In the genomic region with DNA sequence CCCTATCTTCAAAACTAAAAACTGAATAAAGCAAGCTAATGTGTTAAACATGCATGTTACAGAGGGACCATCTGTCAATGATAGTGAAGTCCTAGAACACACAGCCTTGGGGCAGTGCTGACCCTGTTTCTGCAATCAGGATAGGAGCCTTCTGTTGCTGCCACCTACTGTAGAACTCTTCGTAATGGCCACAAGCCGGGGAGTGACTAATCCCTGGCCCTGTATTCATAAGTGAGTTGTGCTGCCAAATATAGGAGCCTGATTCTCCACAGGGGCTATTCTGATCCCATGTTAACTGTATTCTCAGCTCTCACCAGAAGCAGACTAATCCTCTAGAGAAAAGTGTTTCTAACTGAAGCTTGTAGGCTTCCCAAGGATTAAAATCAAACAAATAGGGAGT, we compare ENCODE assay signal across 12 mouse cellular contexts. TPM values are rescaled to one million over a fixed set of nuclear protein-coding genes. Genes with fewer than 3 reads are reported as not detected.
DNase-seq lines count a peak whose midpoint lies in the region; ATAC-seq and TF ChIP-seq lines count a peak whose summit lies in the region.
"Had no signal": no experiment of that assay in that cellular context is flagged by ENCODE, and none has a peak within 500 bp of the region (broad histone marks: within the 10 kb centered on the region; RNA-seq: fewer than 3 reads in every experiment).

No protein-coding gene starts in this region.

- peak; percentile 31 for DNase-seq in hindbrain, postnatal 0 days (ENCODE audit: low spot score)
- no peak for DNase-seq in hindbrain, embryonic 10.5 days (ENCODE audit: low spot score)
- no peak for DNase-seq in Patski (ENCODE audit: low read depth, low spot score)
- DNase-seq in cerebellum, adult 11 months, result peak; percentile 54
- peak; percentile 27 for DNase-seq in heart, postnatal 4 days
- no peak for DNase-seq in spleen, postnatal 4 days (ENCODE audit: low spot score in 2 of 2)
- DNase-seq in ovary, postnatal 14 days (ENCODE audit: low spot score), result no peak
- DNase-seq: embryo, embryonic 11 days had no signal

- CTCF ChIA-PET in Patski (lab: Charles Lee), result interaction anchor here (1.6 kb wide), 1 partner anchor 81 kb away, joined by 3 read pairs; no protein-coding TSS in a partner anchor

- H3K4me1 ChIP-seq in hindbrain, postnatal 0 days (ENCODE audit: insufficient read depth, low read length), result no peaks in the 10 kb centered on the region
- H3K4me1 ChIP-seq in hindbrain, embryonic 10.5 days (replicated peaks), result no peaks in the 10 kb centered on the region
- H3K4me1 ChIP-seq: hindbrain, embryonic 15.5 days; stomach, embryonic 15.5 days had no signal

- in situ Hi-C loops in Patski (cut with MboI; ENCODE audit: low pct_unique_long_range_greater_than_20kb), result no loop called here

- no peaks in the 10 kb centered on the region for H3K9me3 ChIP-seq in hindbrain, postnatal 0 days (ENCODE audit: low read length)
- H3K9me3 ChIP-seq in hindbrain, embryonic 10.5 days, result no peaks in the 10 kb centered on the region
- H3K9me3 ChIP-seq: hindbrain, embryonic 15.5 days; stomach, embryonic 15.5 days had no signal

- H3K27ac ChIP-seq in hindbrain, postnatal 0 days, result no peak overlapping the region
- no peak overlapping the region for H3K27ac ChIP-seq in hindbrain, embryonic 10.5 days
- H3K27ac ChIP-seq: hindbrain, embryonic 15.5 days; liver, embryonic 14.5 days; stomach, embryonic 15.5 days had no signal

- POLR2A ChIA-PET in Patski (lab: Charles Lee), result interaction anchor here (1.1 kb wide), 1 partner anchor 9 kb away, joined by 5 read pairs; a partner anchor contains a TSS

- peaks cover 5% of the 10 kb centered on the region; the same call in 1 of the 2 replicates for H3K36me3 ChIP-seq in hindbrain, postnatal 0 days (ENCODE audit: insufficient read depth, low read length)
- peaks cover 56% of the 10 kb centered on the region for H3K36me3 ChIP-seq in hindbrain, embryonic 10.5 days

- H3K4me3 ChIP-seq in hindbrain, postnatal 0 days (ENCODE audit: low read length), result no peak overlapping the region
- H3K4me3 ChIP-seq in hindbrain, embryonic 10.5 days, result no peak overlapping the region
- H3K4me3 ChIP-seq: hindbrain, embryonic 15.5 days; stomach, embryonic 15.5 days had no signal

- no peak overlapping the region for H3K9ac ChIP-seq in hindbrain, postnatal 0 days (replicated peaks; ENCODE audit: low read length)
- H3K9ac ChIP-seq: hindbrain, embryonic 15.5 days; liver, embryonic 14.5 days; stomach, embryonic 15.5 days had no signal

- TF ChIP-seq CTCF in hindbrain, postnatal 0 days (IDR thresholded peaks at IDR 0.05; ENCODE audit: low read depth), result peak; percentile 32
- TF ChIP-seq CTCF in Patski (IDR thresholded peaks at IDR 0.05), result peak; percentile 34

- no peak overlapping the region for H3K4me2 ChIP-seq in hindbrain, postnatal 0 days (ENCODE audit: low read depth, low read length)
- H3K4me2 ChIP-seq: hindbrain, embryonic 15.5 days; stomach, embryonic 15.5 days had no signal

- no peaks in the 10 kb centered on the region for H3K27me3 ChIP-seq in hindbrain, postnatal 0 days (ENCODE audit: insufficient read depth, low read length)
- no peaks in the 10 kb centered on the region for H3K27me3 ChIP-seq in hindbrain, embryonic 10.5 days (ENCODE audit: insufficient read depth, poor library complexity, severe bottlenecking)
- no peaks in the 10 kb centered on the region for H3K27me3 ChIP-seq in Patski
- H3K27me3 ChIP-seq: hindbrain, embryonic 15.5 days; stomach, embryonic 15.5 days had no signal

- ATAC-seq in hindbrain, postnatal 0 days, result no peak
- no peak for ATAC-seq in Patski
- no peak for ATAC-seq in erythroid progenitor cell, adult 5-6 weeks (replicated peaks; ENCODE audit: low FRiP score, poor library complexity, severe bottlenecking)

- WGBS in hindbrain, postnatal 0 days, result 59% methylated on average over 2 of the region's 2 CpGs
- 77% methylated on average over 2 of the region's 2 CpGs for WGBS in hindbrain, embryonic 10.5 days

RNA-seq across cellular contexts. Expression of a gene that starts 9.4 kb away (rescaled TPM):
- total RNA-seq in hindbrain, postnatal 0 days (2014; rRNA removed), result 55.2 and 58.3 TPM in 2 replicates
- 69.5 and 70.0 TPM in 2 replicates for polyA plus RNA-seq in hindbrain, postnatal 0 days (2015; fragmentation: Nextera tagmentation; extraction: Ambion mirVana)
- 75.0 and 82.5 TPM in 2 replicates for polyA plus RNA-seq in hindbrain, embryonic 10.5 days (2016; fragmentation: Nextera tagmentation; extraction: Ambion mirVana)
- polyA plus RNA-seq in Patski (2021), result 76.0 TPM
- total RNA-seq in heart, postnatal 4 days (2021), result 10 to 100 TPM; 33.7 to 33.8 TPM
- 18.0 and 22.3 TPM in 2 replicates for total RNA-seq in erythroid progenitor cell, adult 5-6 weeks (2015; ENCODE audit: low replicate concordance)
- total RNA-seq in erythroid progenitor cell, adult 5-6 weeks (2017; ENCODE audit: low replicate concordance), result 8.2 and 12.2 TPM in 2 replicates

RNA-seq across cellular contexts. Expression of a gene that starts 50.7 kb away (rescaled TPM):
- 23.5 and 24.7 TPM in 2 replicates for total RNA-seq in hindbrain, postnatal 0 days (2014; rRNA removed)
- 33.0 and 35.5 TPM in 2 replicates for polyA plus RNA-seq in hindbrain, postnatal 0 days (2015; fragmentation: Nextera tagmentation; extraction: Ambion mirVana)
- 39.5 and 41.2 TPM in 2 replicates for polyA plus RNA-seq in hindbrain, embryonic 10.5 days (2016; fragmentation: Nextera tagmentation; extraction: Ambion mirVana)
- polyA plus RNA-seq in Patski (2021), result 33.9 TPM
- total RNA-seq in heart, postnatal 4 days (2021), result 10 to 100 TPM; 29.2 to 31.4 TPM
- total RNA-seq in erythroid progenitor cell, adult 5-6 weeks (2015; ENCODE audit: low replicate concordance), result 10.5 and 12.6 TPM in 2 replicates
- total RNA-seq in erythroid progenitor cell, adult 5-6 weeks (2017; ENCODE audit: low replicate concordance), result 5.6 and 13.5 TPM in 2 replicates

Comparison
In these comparisons a context has a peak if more than half of its experiments do, and no peak if none do; other contexts are left out.
1. DNase-seq: peak in hindbrain, postnatal 0 days (single experiment), cerebellum, adult 11 months (single experiment) and heart, postnatal 4 days (single experiment); none in hindbrain, embryonic 10.5 days (single experiment), Patski (single experiment), spleen, postnatal 4 days (0 of 2) and ovary, postnatal 14 days (single experiment).